Mouse (Mus musculus) small intestine, adult 2 months (tissue): ENCODE measurements around the gene Mrps11.

Experiments
- CTCF ChIP-seq: fragments of 200-500 bp; IDR thresholded peaks from 2 replicates; pipeline ENCODE4 v1.5.1; 2012; ENCODE audit warnings: low read depth, mild to moderate bottlenecking, control low read depth, inconsistent platforms, low read length, moderate library complexity, mixed read lengths; ENCODE audit not compliant: insufficient replicate concordance, insufficient read length; ENCODE audit errors: extremely low read depth
- POLR2A ChIP-seq: fragments of 200-500 bp; IDR thresholded peaks from 2 replicates; pipeline ENCODE4 v1.6.1; 2012; ENCODE audit warnings: low read depth, mild to moderate bottlenecking, control low read depth, inconsistent platforms, low read length, moderate library complexity

- TF ChIP-seq CTCF (no peak), POLR2A (no peak)
Observed at GRCm38 (mm10) chr7:78743731-78744385, 39.1 kb upstream of the Mrps11 start.
